In genomic region chr3:102715066-102715584, GRCm38 (mm10) we compare ENCODE assay signal across 8 mouse cellular contexts. TPM values are rescaled to one million over a fixed set of nuclear protein-coding genes. Genes with fewer than 3 reads are reported as not detected.
A peak's percentile ranks its signal among the peaks of the same experiment; 100 is the strongest.
DNase-seq lines count a peak whose midpoint lies in the region; ATAC-seq lines count a peak whose summit lies in the region.

No protein-coding gene starts in this region.

- ATAC-seq in common myeloid progenitor, adult 5-6 weeks (replicated peaks; ENCODE audit: low read depth, poor library complexity, severe bottlenecking): peak; percentile 93
- ATAC-seq in inflammation-experienced regulatory T-cells, adult 6 months: peak; percentile 94

- DNase-seq in adipocyte (ENCODE audit: low spot score): peak; percentile 87
- DNase-seq in gastrocnemius, adult 8-10 months (ENCODE audit: low spot score in 2 of 2): peak; percentile 43 to 44
- peak; percentile 74 to 82 for DNase-seq in left cerebral cortex, postnatal 25 days (ENCODE audit: low spot score in 2 of 2)
- peak; percentile 81 for DNase-seq in mesoderm, embryonic 11.5 days (ENCODE audit: low read depth, low spot score)
- peak; percentile 57 for DNase-seq in right cerebral cortex, postnatal 25 days
- DNase-seq in urinary bladder, postnatal 4 days (ENCODE audit: low spot score in 2 of 2): peak; percentile 50 to 80

- intact Hi-C loops in left cerebral cortex, postnatal 25 days (cut with DNase I): loop anchor here (1.0 to 5.0 kb wide), 2 partner anchors 89 to 452 kb away; no protein-coding TSS in a partner anchor

RNA-seq across cellular contexts. Expression of gene Tspan2, which starts 19.2 kb away (rescaled TPM):
- 14.6 and 21.8 TPM in 2 replicates for total RNA-seq in common myeloid progenitor, adult 5-6 weeks (2017)
- total RNA-seq in gastrocnemius, adult 8-10 months (2022): 1 to 10 TPM; 3.0 to 4.0 (median 3.3) TPM
- 1 to 10 TPM in 2 of 3 experiments, under 1 TPM in 1; 0.84 to 3.6 (median 1.5) TPM for polyA plus RNA-seq in inflammation-experienced regulatory T-cells, adult 6 months (2017; shearing (Covaris generic))
- 100 to 1,000 TPM in 1 of 2 experiments, 10 to 100 TPM in 1; 89.2 to 105 TPM for total RNA-seq in left cerebral cortex, postnatal 25 days (2021)

Comparison
In these comparisons a context has a peak if more than half of its experiments do, and no peak if none do; other contexts are left out.
1. Peak in every context shown above with its lines: DNase-seq and ATAC-seq.